Mouse (Mus musculus): ENCODE results near the gene Gm4778.
"Not testable (repeated sequence)": the region's sequence is repeated elsewhere in the genome, so short reads cannot be mapped to it uniquely, and the experiment has no call there.

Gene Gm4778

GRCm38 (mm10) chr3:94263736-94264135 is at the start of gene Gm4778:
Gene Gm4778, plus strand, starts transcription at chr3:94264036.
- not testable (repeated sequence) for DNase-seq (ENCODE audit: low spot score)

GRCm38 (mm10) chr3:94260598-94260997 is 3.2 kb upstream of the Gm4778 start:
- no peak for DNase-seq (ENCODE audit: low spot score)

GRCm38 (mm10) chr3:94275991-94276390 is 12.2 kb downstream of the Gm4778 start:
- no peak for DNase-seq (ENCODE audit: low spot score)

- DNase-seq (ENCODE audit: low spot score): no peak
Observed at GRCm38 (mm10) chr3:94305457-94305856, 41.6 kb downstream of the Gm4778 start.

- no peak for DNase-seq (ENCODE audit: low spot score)
Observed at GRCm38 (mm10) chr3:94306975-94307374, 43.1 kb downstream of the Gm4778 start.

GRCm38 (mm10) chr3:94309633-94310363 is 46.0 kb downstream of the Gm4778 start, which contains the start of gene Them4:
Gene Them4, plus strand, starts transcription at chr3:94310089.
- peak; percentile 87 for DNase-seq (ENCODE audit: low spot score)

- DNase-seq (ENCODE audit: low spot score): no peak
Observed at GRCm38 (mm10) chr3:94310491-94310890, 46.7 kb downstream of the Gm4778 start.

- DNase-seq (ENCODE audit: low spot score): no peak
Observed at GRCm38 (mm10) chr3:94310911-94311310, 47.1 kb downstream of the Gm4778 start.

- no peak for DNase-seq (ENCODE audit: low spot score)
Observed at GRCm38 (mm10) chr3:94311376-94311775, 47.5 kb downstream of the Gm4778 start.
